ENCODE assay signal across 15 mouse cellular contexts in genomic region chr9:38413502-38413901, GRCm38 (mm10). TPM values are rescaled to one million over a fixed set of nuclear protein-coding genes. Genes with fewer than 3 reads are reported as not detected.
"Had no signal": no experiment of that assay in that cellular context is flagged by ENCODE, and none has a peak within 500 bp of the region (broad histone marks: within the 10 kb centered on the region; RNA-seq: fewer than 3 reads in every experiment).

No protein-coding gene starts in this region.

RNA-seq across cellular contexts. Expression of gene Olfr147, which starts 12.0 kb away (rescaled TPM):
- total RNA-seq: layer of hippocampus, adult 18-20 months; layer of hippocampus, postnatal 36 days; left cerebral cortex, adult 8-10 months; left cerebral cortex, postnatal 25 days; megakaryocyte, adult 5-6 weeks; monocyte, adult 5-6 weeks had no signal
- polyA plus RNA-seq: limb, embryonic 13.5 days; liver, embryonic 11.5 days; liver, embryonic 15.5 days; lung, adult 2 months; midbrain, embryonic 11.5 days; midbrain, embryonic 15.5 days; neural tube, embryonic 14.5 days; small intestine, adult 2 months; stomach, embryonic 16.5 days had no signal

RNA-seq across cellular contexts. Expression of gene Olfr901, which starts 15.8 kb away (rescaled TPM):
- total RNA-seq: layer of hippocampus, adult 18-20 months; layer of hippocampus, postnatal 36 days; left cerebral cortex, adult 8-10 months; left cerebral cortex, postnatal 25 days; megakaryocyte, adult 5-6 weeks; monocyte, adult 5-6 weeks had no signal
- polyA plus RNA-seq: limb, embryonic 13.5 days; liver, embryonic 11.5 days; liver, embryonic 15.5 days; lung, adult 2 months; midbrain, embryonic 11.5 days; midbrain, embryonic 15.5 days; neural tube, embryonic 14.5 days; small intestine, adult 2 months; stomach, embryonic 16.5 days had no signal

RNA-seq across cellular contexts. Expression of gene Olfr902, which starts 34.0 kb away (rescaled TPM):
- total RNA-seq: layer of hippocampus, adult 18-20 months; layer of hippocampus, postnatal 36 days; left cerebral cortex, adult 8-10 months; left cerebral cortex, postnatal 25 days; megakaryocyte, adult 5-6 weeks; monocyte, adult 5-6 weeks had no signal
- polyA plus RNA-seq: limb, embryonic 13.5 days; liver, embryonic 11.5 days; liver, embryonic 15.5 days; lung, adult 2 months; midbrain, embryonic 11.5 days; midbrain, embryonic 15.5 days; neural tube, embryonic 14.5 days; small intestine, adult 2 months; stomach, embryonic 16.5 days had no signal

RNA-seq across cellular contexts. Expression of gene Olfr251, which starts 36.6 kb away (rescaled TPM):
- total RNA-seq: layer of hippocampus, adult 18-20 months; layer of hippocampus, postnatal 36 days; left cerebral cortex, adult 8-10 months; left cerebral cortex, postnatal 25 days; megakaryocyte, adult 5-6 weeks; monocyte, adult 5-6 weeks had no signal
- polyA plus RNA-seq: limb, embryonic 13.5 days; liver, embryonic 11.5 days; liver, embryonic 15.5 days; lung, adult 2 months; midbrain, embryonic 11.5 days; midbrain, embryonic 15.5 days; neural tube, embryonic 14.5 days; small intestine, adult 2 months; stomach, embryonic 16.5 days had no signal

RNA-seq across cellular contexts. Expression of gene Olfr250, which starts 46.8 kb away (rescaled TPM):
- total RNA-seq: layer of hippocampus, adult 18-20 months; layer of hippocampus, postnatal 36 days; left cerebral cortex, adult 8-10 months; left cerebral cortex, postnatal 25 days; megakaryocyte, adult 5-6 weeks; monocyte, adult 5-6 weeks had no signal
- polyA plus RNA-seq: limb, embryonic 13.5 days; liver, embryonic 11.5 days; liver, embryonic 15.5 days; lung, adult 2 months; midbrain, embryonic 11.5 days; midbrain, embryonic 15.5 days; neural tube, embryonic 14.5 days; small intestine, adult 2 months; stomach, embryonic 16.5 days had no signal
